Mouse (Mus musculus) liver, embryonic 14.5 days (tissue): ENCODE data around the gene Tomm40.

Experiments used
- CTCF ChIP-seq: IDR thresholded peaks from 2 replicates; pipeline ENCODE4 v1.5.1; 2016; ENCODE audit warnings: antibody characterized with exemption, low read depth, control low read depth
- EP300 ChIP-seq: IDR thresholded peaks from 2 replicates; pipeline ENCODE4 v1.6.1; 2016; ENCODE audit warnings: antibody characterized with exemption, low read depth

GRCm38 (mm10) chr7:19754065-19754464 lies 38.8 kb upstream of the Tomm40 start:
- no peak for TF ChIP-seq CTCF
- TF ChIP-seq EP300, result no peak
